Mouse (Mus musculus) heart, embryonic 10.5 days (tissue): ENCODE measurements around the gene Ccdc188. TPM values are rescaled to one million over a fixed set of nuclear protein-coding genes. Genes with fewer than 3 reads are reported as not detected.
"Not testable (repeated sequence)": the region's sequence is repeated elsewhere in the genome, so short reads cannot be mapped to it uniquely, and the experiment has no call there.

Experiments used
- DNase-seq: peaks from one replicate; pipeline ENCODE4 v3.0.0-alpha.2; 2017; ENCODE audit warnings: low spot score
- H3K27ac ChIP-seq: fragments of 300-500 bp; sonication (generic); 2 replicates; pipeline ENCODE4 v1.5.1; 2016; ENCODE audit warnings: mild to moderate bottlenecking
- H3K27me3 ChIP-seq: fragments of 300-500 bp; sonication (generic); 2 replicates; pipeline ENCODE4 v1.6.1; 2016; ENCODE audit warnings: mild to moderate bottlenecking; ENCODE audit not compliant: poor library complexity, insufficient read depth, severe bottlenecking
- H3K36me3 ChIP-seq: fragments of 300-500 bp; sonication (generic); 2 replicates; pipeline ENCODE4 v1.6.1; 2016; ENCODE audit warnings: mild to moderate bottlenecking, moderate library complexity
- H3K4me1 ChIP-seq: fragments of 300-500 bp; sonication (generic); 2 replicates; pipeline ENCODE4 v1.6.1; 2016; ENCODE audit warnings: mild to moderate bottlenecking
- H3K4me3 ChIP-seq: fragments of 300-500 bp; sonication (generic); 2 replicates; pipeline ENCODE4 v1.5.1; 2016; ENCODE audit warnings: mild to moderate bottlenecking, moderate library complexity
- H3K9me3 ChIP-seq: fragments of 300-500 bp; sonication (generic); 2 replicates; pipeline ENCODE4 v1.6.1; 2016; ENCODE audit warnings: mild to moderate bottlenecking, moderate library complexity
- WGBS: fragments of 180-500 bp; shearing (Covaris S2); methylation state at CpG from one replicate; pipeline ENCODE4 v1.1.7; 2016; 5-methylcytosine and 5-hydroxymethylcytosine counted together
- polyA plus RNA-seq: library from polyadenylated mRNA; unstranded; fragments of >200 nt; fragmentation: Nextera tagmentation; extraction: Ambion mirVana; gene quantifications from 2 replicates; pipeline ENCODE4 v1.2.1, GENCODE M21; 2016

The Ccdc188 gene
- polyA plus RNA-seq, 1 experiment from 2014 or later, result not detected

DNA sequence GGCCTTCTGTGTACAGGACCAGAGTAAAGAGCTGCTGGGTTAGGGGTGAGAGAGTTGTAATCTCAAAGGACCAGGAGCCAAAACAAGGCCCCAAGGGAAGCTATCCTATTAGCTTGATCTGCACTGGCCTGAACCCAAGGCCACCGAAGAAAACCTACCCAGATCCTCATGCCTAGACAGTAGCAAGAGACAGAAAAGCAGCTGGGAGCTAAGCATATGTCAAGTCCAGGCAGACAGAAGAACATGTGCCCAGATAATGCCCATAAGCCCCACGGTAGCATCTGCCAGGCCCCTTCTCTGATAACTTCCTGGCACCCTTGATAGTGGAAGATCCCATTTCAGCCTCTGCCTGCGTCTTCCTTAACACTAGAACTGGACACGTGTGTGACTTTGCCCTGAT lies 30.9 kb upstream of the Ccdc188 start:
- peaks cover 39% of the 10 kb centered on the region for H3K4me1 ChIP-seq
- no peaks in the 10 kb centered on the region; the same call in 1 of the 2 replicates for H3K27me3 ChIP-seq
- WGBS, result 41% methylated on average over 4 of the region's 4 CpGs

DNA sequence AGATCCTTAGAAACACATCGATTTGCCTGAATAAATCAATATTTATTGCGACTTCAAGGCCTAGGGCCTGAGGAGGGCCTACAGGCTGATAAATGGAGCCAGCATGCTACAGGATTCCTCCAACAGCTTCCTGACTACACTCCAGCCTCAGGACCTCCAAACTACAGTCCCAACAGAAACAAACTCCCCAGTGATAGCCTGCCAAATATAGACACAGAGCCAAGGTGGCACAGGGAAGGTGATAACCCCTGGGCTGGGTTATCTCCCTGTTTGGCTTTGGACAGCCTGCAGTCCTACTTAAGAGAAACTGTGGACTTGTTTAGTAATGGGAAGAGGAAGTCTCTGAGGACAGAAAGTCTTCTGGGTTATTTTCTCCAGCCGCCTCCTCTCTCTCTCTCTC lies 30.5 kb upstream of the Ccdc188 start:
- H3K27ac ChIP-seq, result peak overlapping the region; percentile 72
- H3K4me1 ChIP-seq, result peaks cover 35% of the 10 kb centered on the region
- H3K27me3 ChIP-seq, result no peaks in the 10 kb centered on the region; the same call in 1 of the 2 replicates
- WGBS, result 39% methylated on average over 3 of the region's 3 CpGs
- H3K4me3 ChIP-seq, result peak overlapping the region; percentile 8; the same call in 1 of the 2 replicates
- H3K9me3 ChIP-seq, result no peaks in the 10 kb centered on the region
- no peak for DNase-seq
- no peaks in the 10 kb centered on the region for H3K36me3 ChIP-seq

More for the DNA sequence above, 30.9 kb upstream of the Ccdc188 start:
- Histone ChIP-seq H3K27ac (peak overlapping the region; percentile 72), H3K4me3 (no peak overlapping the region), H3K9me3 (no peaks in the 10 kb centered on the region), H3K36me3 (no peaks in the 10 kb centered on the region)
- no peak for DNase-seq

DNA sequence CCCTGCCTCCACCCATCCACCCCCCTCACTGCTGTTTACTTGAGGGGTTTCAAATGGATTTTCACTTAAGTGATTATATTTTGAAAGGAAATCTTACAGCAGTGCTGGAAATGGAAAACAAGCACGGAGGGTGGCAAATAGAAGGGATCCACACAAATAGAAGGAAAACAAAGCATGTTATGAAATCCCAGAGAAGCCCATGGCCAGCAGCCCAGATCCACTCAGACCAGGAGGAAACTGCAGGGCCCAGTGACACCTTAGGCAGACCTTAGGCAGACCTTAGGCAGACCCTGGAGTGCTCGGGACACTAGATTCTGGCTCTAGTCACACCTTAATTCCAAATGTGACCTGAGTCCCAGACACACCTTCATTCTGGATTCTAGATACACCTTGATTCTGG lies 26.7 kb upstream of the Ccdc188 start:
- 81% methylated on average over 2 of the region's 2 CpGs for WGBS
- no peaks in the 10 kb centered on the region for H3K9me3 ChIP-seq
- peaks cover 9% of the 10 kb centered on the region for H3K27me3 ChIP-seq
- H3K36me3 ChIP-seq, result no peaks in the 10 kb centered on the region
- DNase-seq, result no peak
- H3K4me3 ChIP-seq, result no peak overlapping the region
- H3K4me1 ChIP-seq, result peaks cover 31% of the 10 kb centered on the region
- H3K27ac ChIP-seq, result no peak overlapping the region

DNA sequence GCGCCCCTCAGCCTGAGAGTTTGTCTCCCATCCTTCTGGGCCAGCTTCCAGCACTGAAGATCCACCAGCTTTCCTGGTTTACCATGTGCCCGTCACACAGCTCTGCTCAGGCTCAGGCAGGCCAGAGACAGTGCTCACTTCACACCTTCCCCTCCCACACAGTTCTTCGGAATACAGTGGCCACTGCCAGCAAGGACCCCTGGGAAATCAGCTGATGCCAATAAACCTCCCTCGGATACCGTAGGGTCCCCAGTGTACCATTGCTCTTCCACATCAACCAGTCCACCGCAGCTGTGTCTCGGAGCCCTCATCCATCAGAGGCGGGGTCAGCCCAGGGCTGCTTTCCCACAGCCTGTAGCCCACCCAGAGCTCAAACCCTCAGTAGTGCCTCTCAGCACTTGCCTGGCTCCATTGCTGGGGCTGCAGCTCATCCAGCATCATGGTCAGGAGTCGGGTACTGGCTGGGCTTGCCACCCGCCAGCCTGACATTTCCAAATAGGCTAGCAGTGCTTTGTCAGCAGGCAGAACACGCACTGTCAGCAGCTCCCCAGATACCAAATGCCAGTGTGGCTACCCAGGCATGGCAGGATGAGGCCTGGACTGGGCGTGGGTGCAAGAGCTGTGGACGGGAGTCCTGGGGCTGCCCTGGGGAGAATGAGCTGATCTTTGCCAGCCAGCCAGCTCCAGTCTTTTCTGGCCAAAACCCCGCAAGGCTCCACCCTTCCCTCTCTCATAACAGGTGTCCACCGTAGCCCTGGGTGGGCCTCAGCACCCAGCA lies 23.3 kb upstream of the Ccdc188 start:
- Histone ChIP-seq H3K4me3 (no peak overlapping the region), H3K36me3 (no peaks in the 10 kb centered on the region), H3K27ac (peak overlapping the region; percentile 42; the same call in 1 of the 2 replicates), H3K9me3 (no peaks in the 10 kb centered on the region), H3K4me1 (peaks cover 21% of the 10 kb centered on the region), H3K27me3 (peaks cover 28% of the 10 kb centered on the region)
- no peak for DNase-seq
- WGBS, result 77% methylated on average over 15 of the region's 15 CpGs

DNA sequence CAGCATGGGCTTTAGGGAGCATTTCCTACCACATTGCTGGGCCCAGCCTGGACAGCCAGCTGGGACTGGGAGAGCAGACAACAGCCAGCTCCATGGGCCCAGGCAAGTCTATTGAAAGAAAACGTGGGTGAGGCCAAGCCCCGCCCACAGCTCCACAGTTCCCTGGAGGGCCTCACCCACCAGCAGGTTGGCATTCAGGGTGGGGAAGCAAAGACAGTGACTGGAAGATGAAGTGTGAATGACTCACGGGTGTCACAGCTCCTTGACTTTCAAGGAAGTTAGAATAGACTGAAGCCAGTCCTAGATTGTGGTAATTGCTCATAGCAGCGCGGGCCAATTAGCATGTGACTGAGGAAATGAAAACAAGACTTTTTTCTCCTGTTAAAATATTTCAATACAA lies 22.6 kb upstream of the Ccdc188 start:
- DNase-seq, result no peak
- peaks cover 27% of the 10 kb centered on the region for H3K4me1 ChIP-seq
- H3K27me3 ChIP-seq, result peaks cover 31% of the 10 kb centered on the region
- 56% methylated on average over 5 of the region's 5 CpGs for WGBS
- peak overlapping the region; percentile 42; the same call in 1 of the 2 replicates for H3K27ac ChIP-seq
- no peaks in the 10 kb centered on the region for H3K9me3 ChIP-seq
- no peak overlapping the region for H3K4me3 ChIP-seq
- no peaks in the 10 kb centered on the region for H3K36me3 ChIP-seq

DNA sequence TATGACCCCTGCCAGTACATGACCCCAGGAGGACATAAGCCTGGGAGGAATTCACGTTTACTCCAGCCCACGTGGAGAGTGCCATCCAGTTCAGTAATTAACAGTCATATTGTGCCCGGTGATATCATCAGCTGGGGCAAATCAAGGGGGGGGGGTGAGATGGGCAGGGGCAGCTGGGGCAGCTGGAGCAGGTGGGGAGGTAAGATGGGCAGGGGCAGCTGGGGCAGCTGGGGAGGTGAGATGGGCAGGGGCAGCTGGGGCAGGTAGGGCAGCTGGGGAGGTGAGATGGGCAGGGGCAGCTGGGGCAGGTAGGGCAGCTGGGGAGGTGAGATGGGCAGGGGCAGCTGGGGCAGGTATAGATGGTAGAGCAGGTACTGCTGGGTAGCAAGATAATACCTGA lies 22.1 kb upstream of the Ccdc188 start:
- peaks cover 32% of the 10 kb centered on the region for H3K4me1 ChIP-seq
- H3K27me3 ChIP-seq, result peaks cover 33% of the 10 kb centered on the region

DNA sequence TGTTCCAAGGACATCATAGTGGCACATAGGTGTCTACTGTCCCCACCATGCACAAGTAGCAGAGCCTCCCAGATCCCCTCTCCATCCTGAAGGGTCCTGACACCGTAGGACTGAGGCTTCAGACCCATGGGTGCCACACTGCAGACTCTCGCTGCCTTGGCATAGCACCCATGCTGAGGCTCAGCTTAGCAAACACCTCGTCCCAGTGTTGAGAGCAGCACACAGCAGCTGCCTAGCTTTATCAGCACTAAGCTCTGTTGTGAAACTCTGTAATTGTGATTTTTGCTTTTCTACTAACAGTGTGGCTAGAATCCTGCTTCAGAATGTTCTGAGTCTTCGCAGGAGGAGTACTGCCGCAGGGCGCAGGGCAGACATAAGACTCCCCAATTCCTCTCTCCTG lies 19.8 kb upstream of the Ccdc188 start:
- no peak overlapping the region; the same call in 1 of the 2 replicates for H3K27ac ChIP-seq
- H3K36me3 ChIP-seq, result no peaks in the 10 kb centered on the region
- H3K4me1 ChIP-seq, result peaks cover 49% of the 10 kb centered on the region
- H3K4me3 ChIP-seq, result no peak overlapping the region
- H3K27me3 ChIP-seq, result peaks cover 37% of the 10 kb centered on the region
- no peaks in the 10 kb centered on the region for H3K9me3 ChIP-seq
- WGBS, result 76% methylated on average over 6 of the region's 6 CpGs
- no peak for DNase-seq

More for the DNA sequence above, 22.1 kb upstream of the Ccdc188 start:
- H3K36me3 ChIP-seq, H3K9me3 ChIP-seq, H3K4me3 ChIP-seq, DNase-seq, H3K27ac ChIP-seq: not testable (repeated sequence)
- WGBS, result 55% methylated on average over 3 of the region's 3 CpGs

DNA sequence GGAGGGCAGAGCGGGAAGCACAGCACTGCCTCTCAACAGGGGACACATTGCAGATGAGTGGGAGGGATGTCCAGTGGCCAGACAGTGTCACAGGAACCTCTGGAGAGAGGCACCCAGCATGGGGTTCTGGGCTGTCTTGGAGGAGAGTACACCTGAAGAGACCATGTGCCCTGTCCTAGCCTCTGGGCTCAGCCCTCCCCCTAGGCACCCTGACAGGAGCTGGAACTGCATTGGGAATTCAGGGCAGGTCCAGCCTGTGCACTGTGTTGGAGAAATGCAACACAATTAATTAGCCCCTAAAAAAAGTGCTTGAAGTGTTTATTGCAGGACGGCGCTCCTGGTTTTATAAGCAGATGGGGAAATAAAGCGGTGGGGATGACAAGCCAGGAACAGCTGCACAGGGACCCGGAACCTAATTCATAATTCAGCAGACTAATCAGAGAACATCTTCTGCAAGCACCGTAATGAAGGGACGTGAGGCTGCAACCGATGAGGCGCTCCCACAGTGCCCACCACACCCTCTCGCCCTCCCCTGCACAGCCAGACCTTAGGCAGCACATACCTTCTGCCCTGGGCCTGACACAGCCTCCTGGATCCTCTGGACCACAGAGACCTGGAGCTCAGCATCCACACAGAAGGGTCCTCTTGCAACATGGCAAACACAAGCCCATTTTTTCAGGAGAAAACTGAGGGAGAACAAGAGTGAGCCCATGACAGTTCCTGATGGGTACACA lies 19.1 kb upstream of the Ccdc188 start:
- Histone ChIP-seq H3K9me3 (no peaks in the 10 kb centered on the region), H3K27me3 (peaks cover 37% of the 10 kb centered on the region), H3K4me1 (peaks cover 49% of the 10 kb centered on the region), H3K4me3 (no peak overlapping the region), H3K27ac (0 out of 2 replicates have a peak overlapping the region, but pooled peaks have one; percentile 1), H3K36me3 (no peaks in the 10 kb centered on the region)
- no peak for DNase-seq
- WGBS, result 84% methylated on average over 10 of the region's 10 CpGs

DNA sequence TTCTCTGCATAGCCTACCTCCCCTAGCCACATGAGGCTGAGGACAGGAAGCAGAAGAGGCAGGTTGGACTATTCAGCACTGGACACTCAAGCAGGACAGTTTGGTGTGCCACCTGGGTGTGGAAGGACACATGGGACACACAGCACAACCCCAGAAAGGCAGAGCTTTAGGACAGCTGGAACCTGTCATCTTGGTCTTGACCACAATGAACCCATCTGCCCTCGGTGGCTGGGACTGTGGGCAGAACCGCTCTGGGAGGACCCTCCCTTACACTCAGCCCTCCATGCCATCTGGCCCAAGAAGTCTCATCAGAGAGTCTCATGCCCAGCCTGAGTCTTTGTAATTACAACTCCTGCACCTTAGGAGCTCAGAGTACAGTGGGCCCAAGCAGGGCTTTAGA lies 17.6 kb upstream of the Ccdc188 start:
- H3K36me3 ChIP-seq, result no peaks in the 10 kb centered on the region
- H3K27me3 ChIP-seq, result peaks cover 44% of the 10 kb centered on the region
- no peak for DNase-seq
- peaks cover 38% of the 10 kb centered on the region for H3K4me1 ChIP-seq
- H3K27ac ChIP-seq, result no peak overlapping the region
- H3K9me3 ChIP-seq, result no peaks in the 10 kb centered on the region
- 72% methylated on average over 2 of the region's 2 CpGs for WGBS
- H3K4me3 ChIP-seq, result no peak overlapping the region

DNA sequence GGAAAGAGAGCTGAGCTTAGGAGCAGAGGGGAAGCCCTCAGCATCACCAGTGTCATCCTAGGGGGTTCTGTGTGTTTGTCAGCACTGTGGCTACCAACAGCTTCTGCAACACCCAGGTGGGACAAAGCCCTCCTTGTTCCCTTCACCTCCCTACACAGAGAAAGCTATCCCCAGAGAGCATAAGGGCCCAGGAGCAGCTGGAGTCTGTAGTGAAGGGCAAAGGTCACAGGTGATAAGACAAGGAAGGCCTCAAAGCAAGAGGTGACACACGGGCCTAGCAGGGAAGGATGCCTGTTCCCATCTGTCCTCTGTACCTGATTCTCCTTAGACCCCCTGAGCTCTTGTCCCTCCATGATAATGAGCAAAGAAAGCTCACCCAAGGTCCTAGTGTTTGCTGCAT lies 16.1 kb upstream of the Ccdc188 start:
- Histone ChIP-seq H3K27me3 (peaks cover 38% of the 10 kb centered on the region), H3K4me1 (peaks cover 36% of the 10 kb centered on the region), H3K27ac (no peak overlapping the region), H3K36me3 (no peaks in the 10 kb centered on the region), H3K4me3 (no peak overlapping the region), H3K9me3 (no peaks in the 10 kb centered on the region)
- DNase-seq, result no peak
- WGBS, result 19% methylated on average over 1 of the region's 1 CpGs

DNA sequence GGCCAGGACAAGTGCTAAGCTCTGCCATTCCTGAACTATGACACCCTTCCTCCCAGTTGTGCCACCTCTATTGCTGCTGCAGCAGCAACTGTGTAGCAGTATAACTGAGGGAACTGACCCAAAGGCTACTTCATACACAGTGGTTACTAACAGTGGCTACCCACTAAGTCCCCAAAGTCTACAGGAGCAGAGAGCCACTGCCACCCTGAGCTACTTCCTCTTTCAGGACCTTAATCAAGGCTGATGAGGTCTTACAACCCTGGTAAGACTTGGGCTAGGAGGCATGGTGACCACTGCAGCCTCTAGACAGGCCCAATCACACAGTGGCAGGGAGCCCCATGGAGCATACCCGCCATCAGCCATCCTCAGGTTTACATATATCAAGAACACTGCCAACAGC lies 15.6 kb upstream of the Ccdc188 start:
- peaks cover 36% of the 10 kb centered on the region for H3K4me1 ChIP-seq
- H3K27ac ChIP-seq, result no peak overlapping the region
- no peaks in the 10 kb centered on the region for H3K36me3 ChIP-seq
- 92% methylated on average over 1 of the region's 1 CpGs for WGBS
- H3K9me3 ChIP-seq, result no peaks in the 10 kb centered on the region
- no peak overlapping the region for H3K4me3 ChIP-seq
- peaks cover 38% of the 10 kb centered on the region for H3K27me3 ChIP-seq
- no peak for DNase-seq

GRCm38 (mm10) chr16:18203430-18204091 lies 14.1 kb upstream of the Ccdc188 start:
- Histone ChIP-seq H3K4me3 (no peak overlapping the region), H3K9me3 (no peaks in the 10 kb centered on the region), H3K36me3 (no peaks in the 10 kb centered on the region), H3K27me3 (peaks cover 34% of the 10 kb centered on the region), H3K27ac (no peak overlapping the region), H3K4me1 (peaks cover 34% of the 10 kb centered on the region)
- 74% methylated on average over 7 of the region's 7 CpGs for WGBS
- no peak for DNase-seq
